In genomic region chrX:23095867-23096266, GRCm38 (mm10) we compare ENCODE assay signal across 29 mouse cellular contexts.
DNase-seq lines count a peak whose midpoint lies in the region; ATAC-seq and TF ChIP-seq lines count a peak whose summit lies in the region.
"Had no signal": no experiment of that assay in that cellular context is flagged by ENCODE, and none has a peak within 500 bp of the region (broad histone marks: within the 10 kb centered on the region; RNA-seq: fewer than 3 reads in every experiment).

No protein-coding gene starts in this region.

- H3K4me3 ChIP-seq in forebrain, embryonic 14.5 days (ENCODE audit: low read depth, low read length), result no peak overlapping the region
- H3K4me3 ChIP-seq in forebrain, postnatal 0 days (ENCODE audit: low read depth, low read length), result no peak overlapping the region
- H3K4me3 ChIP-seq in midbrain, embryonic 13.5 days (replicated peaks), result no peak overlapping the region
- H3K4me3 ChIP-seq in midbrain, embryonic 15.5 days, result no peak overlapping the region
- H3K4me3 ChIP-seq: heart, embryonic 13.5 days; layer of hippocampus, adult 2 months; left cerebral cortex, adult 2 months; limb, embryonic 12.5 days; liver, embryonic 15.5 days had no signal

- peak; percentile 7 for DNase-seq in forebrain, embryonic 14.5 days (ENCODE audit: low spot score)
- DNase-seq in forebrain, postnatal 0 days, result no peak
- DNase-seq in WW6 (ENCODE audit: low read depth, low spot score), result peak; percentile 3
- peak; percentile 3 for DNase-seq in embryo, embryonic 11 days
- DNase-seq in lung, postnatal 25 days (ENCODE audit: low spot score), result no peak
- DNase-seq in frontal cortex, postnatal 36 days (ENCODE audit: low spot score in 2 of 2), result no peak
- DNase-seq: adrenal gland, adult 2 months; adrenal gland, postnatal 36 days; B cell, adult 2 months; cerebellum, adult 9-11 months; gastrocnemius, postnatal 10 days; heart, postnatal 10 days; kidney, adult 18-20 months; kidney, postnatal 36 days; lung, embryonic 14.5 days; lung, postnatal 14 days; right cerebral cortex, postnatal 25 days; spleen, adult 18-20 months; thymus, postnatal 14 days had no signal

- no peak overlapping the region for H3K9ac ChIP-seq in forebrain, embryonic 14.5 days (ENCODE audit: low read length)
- H3K9ac ChIP-seq in forebrain, postnatal 0 days, result no peak overlapping the region
- H3K9ac ChIP-seq in midbrain, embryonic 13.5 days (replicated peaks), result no peak overlapping the region
- no peak overlapping the region for H3K9ac ChIP-seq in midbrain, embryonic 15.5 days
- H3K9ac ChIP-seq: heart, embryonic 13.5 days; limb, embryonic 12.5 days; liver, embryonic 15.5 days; lung, embryonic 14.5 days had no signal

- H3K36me3 ChIP-seq in forebrain, embryonic 14.5 days (ENCODE audit: control insufficient read depth, insufficient read depth, low read length), result no peaks in the 10 kb centered on the region
- H3K36me3 ChIP-seq in forebrain, postnatal 0 days (ENCODE audit: insufficient read depth), result no peaks in the 10 kb centered on the region
- H3K36me3 ChIP-seq in midbrain, embryonic 13.5 days, result no peaks in the 10 kb centered on the region
- H3K36me3 ChIP-seq in midbrain, embryonic 15.5 days (replicated peaks), result no peaks in the 10 kb centered on the region
- H3K36me3 ChIP-seq: G1E; heart, embryonic 13.5 days; limb, embryonic 12.5 days; liver, embryonic 15.5 days had no signal

- ATAC-seq in forebrain, embryonic 14.5 days, result no peak
- no peak for ATAC-seq in forebrain, postnatal 0 days
- ATAC-seq in midbrain, embryonic 13.5 days, result 0 out of 2 replicates have a peak, but pooled peaks have one; percentile 53
- no peak for ATAC-seq in midbrain, embryonic 15.5 days (replicated peaks)
- ATAC-seq: activated CD4-positive, CD25-positive, alpha-beta regulatory T cell, adult 4 months; hindbrain, embryonic 16.5 days had no signal

- no peak overlapping the region for H3K27ac ChIP-seq in forebrain, embryonic 14.5 days (ENCODE audit: low read depth, low read length)
- no peak overlapping the region for H3K27ac ChIP-seq in forebrain, postnatal 0 days (ENCODE audit: low read depth, low read length)
- H3K27ac ChIP-seq in midbrain, embryonic 13.5 days, result no peak overlapping the region
- no peak overlapping the region for H3K27ac ChIP-seq in midbrain, embryonic 15.5 days
- H3K27ac ChIP-seq: heart, embryonic 13.5 days; layer of hippocampus, adult 2 months; left cerebral cortex, adult 2 months; limb, embryonic 12.5 days; liver, embryonic 15.5 days had no signal

- 42% methylated on average over 1 of the region's 1 CpGs for WGBS in forebrain, embryonic 14.5 days
- WGBS in forebrain, postnatal 0 days, result 33% methylated on average over 1 of the region's 1 CpGs
- WGBS in midbrain, embryonic 13.5 days, result 7% methylated on average over 1 of the region's 1 CpGs
- 11% methylated on average over 1 of the region's 1 CpGs for WGBS in midbrain, embryonic 15.5 days

- no peak for TF ChIP-seq CTCF in forebrain, postnatal 0 days (IDR thresholded peaks at IDR 0.05; ENCODE audit: low read depth)

- no peaks in the 10 kb centered on the region for H3K27me3 ChIP-seq in forebrain, embryonic 14.5 days (replicated peaks; ENCODE audit: control insufficient read depth, insufficient read depth, low read length)
- no peaks in the 10 kb centered on the region for H3K27me3 ChIP-seq in forebrain, postnatal 0 days (ENCODE audit: insufficient read depth, low read length)
- H3K27me3 ChIP-seq in midbrain, embryonic 13.5 days, result no peaks in the 10 kb centered on the region
- H3K27me3 ChIP-seq in midbrain, embryonic 15.5 days (replicated peaks), result no peaks in the 10 kb centered on the region
- H3K27me3 ChIP-seq: heart, embryonic 13.5 days; limb, embryonic 12.5 days; liver, embryonic 15.5 days had no signal

- H3K4me1 ChIP-seq in forebrain, embryonic 14.5 days (ENCODE audit: control insufficient read depth, insufficient read depth, low read length), result no peaks in the 10 kb centered on the region
- H3K4me1 ChIP-seq in forebrain, postnatal 0 days (ENCODE audit: insufficient read depth), result no peaks in the 10 kb centered on the region
- H3K4me1 ChIP-seq in midbrain, embryonic 13.5 days (replicated peaks), result no peaks in the 10 kb centered on the region
- H3K4me1 ChIP-seq in midbrain, embryonic 15.5 days, result no peaks in the 10 kb centered on the region
- H3K4me1 ChIP-seq: heart, embryonic 13.5 days; limb, embryonic 12.5 days; liver, embryonic 15.5 days had no signal

- H3K4me2 ChIP-seq in forebrain, embryonic 14.5 days (ENCODE audit: low read length), result no peak overlapping the region
- no peak overlapping the region for H3K4me2 ChIP-seq in forebrain, postnatal 0 days (ENCODE audit: low read depth)
- H3K4me2 ChIP-seq in midbrain, embryonic 13.5 days (replicated peaks), result no peak overlapping the region
- H3K4me2 ChIP-seq in midbrain, embryonic 15.5 days, result no peak overlapping the region
- H3K4me2 ChIP-seq: heart, embryonic 13.5 days; limb, embryonic 12.5 days; liver, embryonic 15.5 days; lung, embryonic 14.5 days had no signal

- no peaks in the 10 kb centered on the region for H3K9me3 ChIP-seq in forebrain, embryonic 14.5 days (replicated peaks; ENCODE audit: control insufficient read depth, low read length)
- H3K9me3 ChIP-seq in forebrain, postnatal 0 days (ENCODE audit: low read length), result no peaks in the 10 kb centered on the region
- H3K9me3 ChIP-seq in midbrain, embryonic 13.5 days, result no peaks in the 10 kb centered on the region
- H3K9me3 ChIP-seq in midbrain, embryonic 15.5 days, result no peaks in the 10 kb centered on the region
- H3K9me3 ChIP-seq: G1E; heart, embryonic 13.5 days; limb, embryonic 12.5 days; liver, embryonic 15.5 days had no signal

Comparison
In these comparisons a context has a peak if more than half of its experiments do, and no peak if none do; other contexts are left out.
1. DNase-seq: peak in forebrain, embryonic 14.5 days (single experiment), WW6 (single experiment) and embryo, embryonic 11 days (single experiment); none in forebrain, postnatal 0 days (single experiment), lung, postnatal 25 days (single experiment) and frontal cortex, postnatal 36 days (0 of 2).